Mouse (Mus musculus): ENCODE measurements at regions not wholly inside any gene's neighbourhood (a gene's known extent, or its start where the extent isn't known, plus 50 kb on each side); places are given as distances from the start of the nearest gene placed in this dataset.

DNA sequence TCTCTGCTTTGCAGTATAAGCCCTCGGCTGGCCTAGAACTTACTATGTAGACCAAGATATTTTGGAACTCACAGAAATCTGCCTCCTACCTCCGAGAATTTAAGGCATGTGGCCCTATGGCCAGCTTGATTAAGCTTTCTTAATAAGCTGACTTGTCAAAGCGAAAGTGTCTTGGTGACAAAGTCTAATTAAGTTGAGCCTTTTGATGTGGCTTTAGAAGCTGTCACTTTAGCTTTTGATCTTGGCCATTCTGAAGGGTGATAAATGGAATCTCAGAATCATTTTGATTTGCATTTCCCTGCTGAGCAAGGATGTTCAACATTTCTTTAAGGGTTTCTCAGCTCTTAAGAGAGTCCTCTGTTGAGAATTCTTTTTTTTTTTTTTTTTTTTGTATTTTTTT lies 67.6 kb upstream of the Tdrd3 start:
- no peak for DNase-seq

DNA sequence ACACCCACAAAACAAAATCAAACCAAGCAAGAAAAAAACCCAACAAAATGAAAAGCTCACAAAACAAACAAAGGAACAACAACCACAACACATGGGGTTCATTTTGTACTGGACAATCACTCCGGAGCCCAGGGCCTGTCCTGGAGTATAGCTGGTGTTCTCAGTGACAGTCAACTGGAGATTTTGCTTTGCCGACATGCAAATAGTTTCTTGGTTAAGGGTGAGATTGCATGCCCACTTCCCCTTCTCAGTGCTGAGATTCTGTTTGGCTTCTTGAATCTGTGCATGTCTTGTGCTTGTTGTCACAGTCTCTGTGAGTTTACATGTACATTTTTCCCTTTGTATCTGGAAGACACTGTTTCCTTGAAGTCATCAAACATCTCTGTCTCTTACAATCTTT lies 50.6 kb upstream of the Tdrd3 start:
- no peak for DNase-seq
